Mouse (Mus musculus) hindbrain, embryonic 15.5 days (tissue): ENCODE results near the gene Rfx4. TPM values are rescaled to one million over a fixed set of nuclear protein-coding genes. Genes with fewer than 3 reads are reported as not detected.

Source experiments
- ATAC-seq: fragments of 200-750 bp; cut with Nextera tagmentation; 2 replicates; pipeline ENCODE4 v1.8.0; 2017; ENCODE audit warnings: low read depth, moderate number of reproducible peaks, moderate TSS enrichment; ENCODE audit not compliant: low FRiP score
- H3K27ac ChIP-seq: fragments of 300-500 bp; sonication (generic); replicated peaks from 2 replicates; pipeline ENCODE4 v1.5.1; 2015; ENCODE audit warnings: mild to moderate bottlenecking, inconsistent platforms
- H3K27me3 ChIP-seq: fragments of 300-500 bp; sonication (generic); 2 replicates; pipeline ENCODE4 v1.6.1; 2015; ENCODE audit warnings: control low read depth, inconsistent platforms
- H3K36me3 ChIP-seq: fragments of 300-500 bp; sonication (generic); 2 replicates; pipeline ENCODE4 v1.6.1; 2015; ENCODE audit warnings: control low read depth, inconsistent platforms
- H3K4me1 ChIP-seq: fragments of 300-500 bp; sonication (generic); replicated peaks from 2 replicates; pipeline ENCODE4 v1.6.1; 2015; ENCODE audit warnings: control low read depth, inconsistent platforms
- H3K4me2 ChIP-seq: fragments of 300-500 bp; sonication (generic); 2 replicates; pipeline ENCODE4 v1.6.1; 2015; ENCODE audit warnings: moderate library complexity, mild to moderate bottlenecking, inconsistent platforms
- H3K4me3 ChIP-seq: fragments of 300-500 bp; sonication (generic); 2 replicates; pipeline ENCODE4 v1.5.1; 2015; ENCODE audit warnings: mild to moderate bottlenecking, inconsistent platforms
- H3K9ac ChIP-seq: fragments of 300-500 bp; sonication (generic); 2 replicates; pipeline ENCODE4 v1.6.1; 2015; ENCODE audit warnings: inconsistent platforms
- H3K9me3 ChIP-seq: fragments of 300-500 bp; sonication (generic); 2 replicates; pipeline ENCODE4 v1.6.1; 2016; ENCODE audit warnings: control low read depth, inconsistent platforms
- WGBS: fragments of 180-500 bp; shearing (Covaris S2); methylation state at CpG from one replicate; pipeline ENCODE4 v1.1.7; 2015; 5-methylcytosine and 5-hydroxymethylcytosine counted together
- polyA plus RNA-seq: library from polyadenylated mRNA; unstranded; fragments of >200 nt; fragmentation: Nextera tagmentation; extraction: Ambion mirVana; gene quantifications from 2 replicates; pipeline ENCODE4 v1.2.1, GENCODE M21; 2015

The Rfx4 gene
- polyA plus RNA-seq, 1 experiment from 2014 or later = 23.7 TPM

- peak overlapping the region; percentile 42 for H3K9ac ChIP-seq
- no peaks in the 10 kb centered on the region for H3K9me3 ChIP-seq
- ATAC-seq = no peak
- peaks cover 16% of the 10 kb centered on the region for H3K27me3 ChIP-seq
- peak overlapping the region; percentile 68 for H3K27ac ChIP-seq
- 3% methylated on average over 16 of the region's 16 CpGs for whole genome bisulfite sequencing
- peaks cover 56% of the 10 kb centered on the region for H3K4me1 ChIP-seq
- peak overlapping the region; percentile 40 for H3K4me3 ChIP-seq
- H3K36me3 ChIP-seq = no peaks in the 10 kb centered on the region
- peak overlapping the region; percentile 66 for H3K4me2 ChIP-seq
Observed at GRCm38 (mm10) chr10:84759511-84760117, 3.8 kb downstream of the Rfx4 start.

- Histone ChIP-seq H3K27me3 (peaks cover 16% of the 10 kb centered on the region), H3K9me3 (no peaks in the 10 kb centered on the region), H3K36me3 (no peaks in the 10 kb centered on the region), H3K27ac (peak overlapping the region; percentile 68), H3K9ac (peak overlapping the region; percentile 42; the same call in 1 of the 2 replicates), H3K4me2 (peak overlapping the region; percentile 66), H3K4me1 (peaks cover 48% of the 10 kb centered on the region), H3K4me3 (peak overlapping the region; percentile 40)
- WGBS = 4% methylated on average over 45 of the region's 46 CpGs
- peak; percentile 71 for ATAC-seq
Observed at GRCm38 (mm10) chr10:84760118-84761111, 4.6 kb downstream of the Rfx4 start.

- no peak overlapping the region for H3K9ac ChIP-seq
- peaks cover 5% of the 10 kb centered on the region; the same call in 1 of the 2 replicates for H3K4me1 ChIP-seq
- no peaks in the 10 kb centered on the region for H3K27me3 ChIP-seq
- no peak overlapping the region for H3K4me2 ChIP-seq
- no peaks in the 10 kb centered on the region for H3K36me3 ChIP-seq
- no peaks in the 10 kb centered on the region for H3K9me3 ChIP-seq
- no peak for ATAC-seq
- H3K27ac ChIP-seq = no peak overlapping the region
- H3K4me3 ChIP-seq = no peak overlapping the region
- WGBS = 85% methylated on average over 10 of the region's 10 CpGs
Observed at GRCm38 (mm10) chr10:84768766-84769165, 12.9 kb downstream of the Rfx4 start.

GRCm38 (mm10) chr10:84772380-84773130 is 16.7 kb downstream of the Rfx4 start:
- no peak overlapping the region for H3K4me2 ChIP-seq
- H3K4me1 ChIP-seq = peaks cover 14% of the 10 kb centered on the region
- H3K36me3 ChIP-seq = no peaks in the 10 kb centered on the region
- no peak overlapping the region for H3K27ac ChIP-seq
- H3K27me3 ChIP-seq = no peaks in the 10 kb centered on the region
- no peak overlapping the region for H3K4me3 ChIP-seq
- ATAC-seq = peak; percentile 51; the same call in 1 of the 2 replicates
- WGBS = 63% methylated on average over 4 of the region's 4 CpGs
- no peak overlapping the region for H3K9ac ChIP-seq
- H3K9me3 ChIP-seq = no peaks in the 10 kb centered on the region

- H3K27ac ChIP-seq = no peak overlapping the region
- no peaks in the 10 kb centered on the region for H3K36me3 ChIP-seq
- no peak overlapping the region for H3K4me2 ChIP-seq
- H3K27me3 ChIP-seq = no peaks in the 10 kb centered on the region
- H3K4me3 ChIP-seq = no peak overlapping the region
- peaks cover 20% of the 10 kb centered on the region for H3K4me1 ChIP-seq
- H3K9me3 ChIP-seq = no peaks in the 10 kb centered on the region
- ATAC-seq = no peak
- 86% methylated on average over 4 of the region's 4 CpGs for WGBS
- no peak overlapping the region for H3K9ac ChIP-seq
Observed at GRCm38 (mm10) chr10:84773889-84774288, 18.0 kb downstream of the Rfx4 start.

- no peak overlapping the region for H3K4me3 ChIP-seq
- H3K27me3 ChIP-seq = no peaks in the 10 kb centered on the region
- no peaks in the 10 kb centered on the region for H3K9me3 ChIP-seq
- no peaks in the 10 kb centered on the region for H3K36me3 ChIP-seq
- no peak for ATAC-seq
- 58% methylated on average over 12 of the region's 12 CpGs for WGBS
- H3K9ac ChIP-seq = no peak overlapping the region
- no peak overlapping the region for H3K27ac ChIP-seq
- H3K4me1 ChIP-seq = peaks cover 20% of the 10 kb centered on the region
- no peak overlapping the region for H3K4me2 ChIP-seq
Observed at GRCm38 (mm10) chr10:84774573-84774972, 18.7 kb downstream of the Rfx4 start.

- ATAC-seq = no peak
- 43% methylated on average over 5 of the region's 5 CpGs for WGBS
Observed at GRCm38 (mm10) chr10:84777109-84777508, 21.2 kb downstream of the Rfx4 start.

GRCm38 (mm10) chr10:84777974-84778373 is 22.1 kb downstream of the Rfx4 start:
- Histone ChIP-seq H3K36me3 (no peaks in the 10 kb centered on the region), H3K9me3 (no peaks in the 10 kb centered on the region), H3K27me3 (no peaks in the 10 kb centered on the region), H3K4me2 (no peak overlapping the region), H3K4me1 (peaks cover 18% of the 10 kb centered on the region), H3K4me3 (no peak overlapping the region), H3K27ac (no peak overlapping the region), H3K9ac (no peak overlapping the region)
- no peak for ATAC-seq
- 73% methylated on average over 7 of the region's 7 CpGs for WGBS

More at GRCm38 (mm10) chr10:84777109-84777508, 21.2 kb downstream of the Rfx4 start:
- peaks cover 20% of the 10 kb centered on the region for H3K4me1 ChIP-seq
- no peak overlapping the region for H3K27ac ChIP-seq
- no peak overlapping the region for H3K4me2 ChIP-seq
- no peaks in the 10 kb centered on the region for H3K9me3 ChIP-seq
- H3K36me3 ChIP-seq = no peaks in the 10 kb centered on the region
- H3K27me3 ChIP-seq = no peaks in the 10 kb centered on the region
- H3K9ac ChIP-seq = no peak overlapping the region
- no peak overlapping the region for H3K4me3 ChIP-seq

- Histone ChIP-seq H3K4me1 (peaks cover 14% of the 10 kb centered on the region; the same call in 1 of the 2 replicates), H3K9me3 (no peaks in the 10 kb centered on the region), H3K36me3 (no peaks in the 10 kb centered on the region), H3K4me2 (no peak overlapping the region), H3K9ac (no peak overlapping the region), H3K4me3 (no peak overlapping the region), H3K27ac (no peak overlapping the region), H3K27me3 (no peaks in the 10 kb centered on the region)
- ATAC-seq = no peak
- 86% methylated on average over 4 of the region's 4 CpGs for WGBS
Observed at GRCm38 (mm10) chr10:84780828-84781227, 25.0 kb downstream of the Rfx4 start.

GRCm38 (mm10) chr10:84785339-84785738 is 29.5 kb downstream of the Rfx4 start:
- no peak for ATAC-seq
- H3K27ac ChIP-seq = no peak overlapping the region
- H3K4me2 ChIP-seq = no peak overlapping the region
- no peaks in the 10 kb centered on the region for H3K36me3 ChIP-seq
- 76% methylated on average over 4 of the region's 4 CpGs for WGBS
- 0 out of 2 replicates have a peak, but pooled peaks cover 3% of the 10 kb centered on the region for H3K4me1 ChIP-seq
- no peaks in the 10 kb centered on the region for H3K9me3 ChIP-seq
- H3K4me3 ChIP-seq = no peak overlapping the region
- H3K27me3 ChIP-seq = no peaks in the 10 kb centered on the region
- H3K9ac ChIP-seq = no peak overlapping the region

- 88% methylated on average over 8 of the region's 8 CpGs for WGBS
- ATAC-seq = no peak
- Histone ChIP-seq H3K27me3 (no peaks in the 10 kb centered on the region), H3K4me2 (no peak overlapping the region), H3K4me1 (peaks cover 4% of the 10 kb centered on the region; the same call in 1 of the 2 replicates), H3K4me3 (no peak overlapping the region), H3K27ac (no peak overlapping the region), H3K9me3 (no peaks in the 10 kb centered on the region), H3K36me3 (no peaks in the 10 kb centered on the region), H3K9ac (no peak overlapping the region)
Observed at GRCm38 (mm10) chr10:84790323-84790722, 34.5 kb downstream of the Rfx4 start.
